ENCODE assay signal across 22 mouse cellular contexts in the genomic region with DNA sequence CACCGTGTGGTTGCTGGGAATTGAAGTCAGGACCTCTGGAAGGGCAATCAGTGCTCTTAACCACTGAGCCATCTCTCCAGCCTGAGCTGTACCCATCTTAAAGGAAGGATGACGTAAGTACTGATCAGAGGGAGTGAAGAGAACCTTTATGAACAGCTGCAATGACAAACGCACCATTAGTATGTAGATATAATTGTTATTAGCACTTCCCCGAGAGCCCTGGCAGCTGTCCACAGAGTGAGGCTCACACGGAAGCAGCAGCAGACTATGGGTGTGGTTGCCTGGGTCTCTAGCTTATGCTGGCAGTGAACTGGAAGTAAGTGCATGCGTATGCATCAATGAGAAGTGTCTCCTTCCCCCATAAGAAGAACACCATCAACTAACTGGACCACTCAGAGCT.
"Had no signal": no experiment of that assay in that cellular context is flagged by ENCODE, and none has a peak within 500 bp of the region (broad histone marks: within the 10 kb centered on the region; RNA-seq: fewer than 3 reads in every experiment).

No protein-coding gene starts in this region.

- DNase-seq: kidney, adult 18-20 months; kidney, adult 9 months; kidney, postnatal 14 days; kidney, postnatal 4 days; left cerebral cortex, postnatal 4 days; liver, postnatal 0 days; lung, embryonic 14.5 days; lung, postnatal 36 days; midbrain, embryonic 14.5 days; right cerebral cortex, adult 18-20 months; right cerebral cortex, postnatal 14 days; spleen, adult 18-20 months; thymus, adult 18-20 months; thymus, postnatal 4 days had no signal

- H3K9ac ChIP-seq: limb, embryonic 12.5 days; limb, embryonic 15.5 days; liver, embryonic 14.5 days; liver, postnatal 0 days; lung, embryonic 14.5 days; neural tube, embryonic 13.5 days; stomach, embryonic 15.5 days had no signal

- H3K27ac ChIP-seq: limb, embryonic 12.5 days; limb, embryonic 15.5 days; liver, embryonic 14.5 days; neural tube, embryonic 13.5 days; stomach, embryonic 15.5 days had no signal

- H3K9me3 ChIP-seq: limb, embryonic 15.5 days; neural tube, embryonic 13.5 days; stomach, embryonic 15.5 days had no signal

- H3K4me1 ChIP-seq: limb, embryonic 12.5 days; stomach, embryonic 15.5 days had no signal

- ATAC-seq: liver, postnatal 0 days; lung, postnatal 0 days had no signal

- H3K4me3 ChIP-seq: limb, embryonic 12.5 days; limb, embryonic 15.5 days; neural tube, embryonic 13.5 days; stomach, embryonic 15.5 days had no signal

- H3K36me3 ChIP-seq: limb, embryonic 12.5 days; limb, embryonic 15.5 days; stomach, embryonic 15.5 days had no signal

- H3K4me2 ChIP-seq: limb, embryonic 12.5 days; limb, embryonic 15.5 days; liver, embryonic 11.5 days; lung, embryonic 14.5 days; midbrain, embryonic 11.5 days; neural tube, embryonic 13.5 days; stomach, embryonic 15.5 days had no signal

- H3K27me3 ChIP-seq: limb, embryonic 12.5 days; limb, embryonic 15.5 days; neural tube, embryonic 13.5 days; stomach, embryonic 15.5 days had no signal
